Mouse (Mus musculus) liver, postnatal 0 days (tissue): ENCODE results near the gene Gm11020. TPM values are rescaled to one million over a fixed set of nuclear protein-coding genes. Genes with fewer than 3 reads are reported as not detected.

Source experiments
- ATAC-seq: fragments of 200-750 bp; cut with Nextera tagmentation; 2 replicates; pipeline ENCODE4 v1.8.0; 2017; ENCODE audit warnings: mild to moderate bottlenecking, moderate library complexity
- DNase-seq: peaks from one replicate; pipeline ENCODE4 v3.0.0-alpha.2; 2016
- H3K27ac ChIP-seq: fragments of 300-500 bp; sonication (generic); 2 replicates; pipeline ENCODE4 v1.5.1; 2014; ENCODE audit warnings: antibody characterized with exemption, moderate library complexity, mild to moderate bottlenecking, low read depth
- H3K27me3 ChIP-seq: fragments of 300-500 bp; sonication (generic); 2 replicates; pipeline ENCODE4 v1.6.1; 2014; ENCODE audit warnings: low read length, control low read depth, mixed read lengths; ENCODE audit not compliant: insufficient read depth
- H3K36me3 ChIP-seq: fragments of 300-500 bp; sonication (generic); replicated peaks from 2 replicates; pipeline ENCODE4 v1.6.1; 2014; ENCODE audit warnings: mild to moderate bottlenecking, control low read depth, low read length, moderate library complexity, mixed read lengths; ENCODE audit not compliant: insufficient read depth
- H3K4me1 ChIP-seq: fragments of 300-500 bp; sonication (generic); 2 replicates; pipeline ENCODE4 v1.6.1; 2014; ENCODE audit warnings: antibody characterized with exemption, mild to moderate bottlenecking, control low read depth; ENCODE audit not compliant: insufficient read depth
- H3K4me2 ChIP-seq: fragments of 300-500 bp; sonication (generic); 2 replicates; pipeline ENCODE4 v1.6.1; 2014; ENCODE audit warnings: low read depth, mild to moderate bottlenecking, low read length, moderate library complexity, mixed read lengths
- H3K4me3 ChIP-seq: fragments of 300-500 bp; sonication (generic); 2 replicates; pipeline ENCODE4 v1.5.1; 2014; ENCODE audit warnings: low read depth, low read length
- H3K9ac ChIP-seq: fragments of 300-500 bp; sonication (generic); replicated peaks from 2 replicates; pipeline ENCODE4 v1.6.1; 2014; ENCODE audit warnings: mild to moderate bottlenecking, moderate library complexity
- H3K9me3 ChIP-seq: fragments of 300-500 bp; sonication (generic); 2 replicates; pipeline ENCODE4 v1.6.1; 2016; ENCODE audit warnings: mild to moderate bottlenecking, control low read depth, low read length, mixed read lengths
- CTCF ChIP-seq: sonication (generic); IDR thresholded peaks from 2 replicates; pipeline ENCODE4 v1.5.1; 2016; ENCODE audit warnings: antibody characterized with exemption, low read depth
- EP300 ChIP-seq: IDR thresholded peaks from 2 replicates; pipeline ENCODE4 v1.6.1; 2016; ENCODE audit warnings: antibody characterized with exemption, low read depth, mild to moderate bottlenecking
- WGBS: fragments of 180-500 bp; shearing (Covaris S2); extraction: QIAGEN DNeasy Blood & Tissue Kit; methylation state at CpG from one replicate; pipeline ENCODE4 v1.1.7; 2014; ENCODE audit not compliant: insufficient replicate concordance; 5-methylcytosine and 5-hydroxymethylcytosine counted together
- polyA plus RNA-seq: library from polyadenylated mRNA; unstranded; fragments of >200 nt; fragmentation: Nextera tagmentation; extraction: Ambion mirVana; gene quantifications from 2 replicates; pipeline ENCODE4 v1.2.1, GENCODE M21; 2015

The Gm11020 gene
- polyA plus RNA-seq, 1 experiment from 2014 or later: not detected

DNA sequence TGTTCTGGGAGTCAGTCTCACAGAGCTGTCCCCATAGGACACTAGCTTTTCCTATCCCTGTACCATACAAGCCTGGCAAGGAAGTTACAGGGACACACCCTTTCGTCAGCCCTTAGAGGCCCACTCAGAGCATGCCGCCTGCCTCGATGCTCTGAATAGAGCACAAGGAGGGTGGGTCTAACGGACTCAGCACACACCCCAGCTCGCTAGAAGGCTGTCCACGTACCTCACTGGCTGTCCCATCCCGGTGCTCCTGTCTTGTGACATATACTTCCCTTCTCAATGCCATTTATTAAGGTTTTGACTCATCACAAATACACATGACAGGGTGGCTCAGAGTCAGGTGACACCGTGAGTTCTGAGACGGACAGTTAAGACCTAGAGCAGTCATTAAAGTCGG lies 33.1 kb downstream of the Gm11020 start:
- no peak overlapping the region for H3K27ac ChIP-seq
- H3K4me3 ChIP-seq: no peak overlapping the region
- no peak for TF ChIP-seq CTCF
- TF ChIP-seq EP300: no peak
- ATAC-seq (no peak), DNase-seq (no peak)
- H3K27me3 ChIP-seq: no peaks in the 10 kb centered on the region
- no peaks in the 10 kb centered on the region for H3K4me1 ChIP-seq
- 0 out of 2 replicates have a peak, but pooled peaks cover 2% of the 10 kb centered on the region for H3K36me3 ChIP-seq
- 83% methylated on average over 10 of the region's 10 CpGs for WGBS
- H3K9ac ChIP-seq: no peak overlapping the region
- H3K4me2 ChIP-seq: no peak overlapping the region
- no peaks in the 10 kb centered on the region for H3K9me3 ChIP-seq

DNA sequence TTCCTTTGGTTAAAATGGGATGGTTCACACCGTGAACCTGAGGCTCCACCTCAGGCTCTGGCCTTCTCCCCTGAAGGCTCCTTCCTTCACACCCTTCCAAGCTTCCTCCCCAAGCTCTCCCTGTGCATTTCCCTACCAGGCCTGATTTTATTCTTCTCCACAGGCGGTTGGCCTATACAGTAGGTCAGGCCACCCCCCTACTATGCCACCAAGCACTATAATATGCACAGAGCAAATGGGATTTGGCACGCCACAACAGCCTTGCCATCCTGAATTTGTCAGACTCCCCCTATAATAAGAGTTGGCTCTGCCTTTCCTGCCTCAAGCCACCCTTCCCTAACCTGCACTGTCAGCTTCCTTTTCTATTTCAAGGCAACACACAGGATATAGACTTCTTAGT lies 37.3 kb downstream of the Gm11020 start:
- WGBS: 73% methylated on average over 3 of the region's 3 CpGs
- H3K27ac ChIP-seq: no peak overlapping the region
- H3K9me3 ChIP-seq: no peaks in the 10 kb centered on the region
- DNase-seq (no peak), ATAC-seq (no peak)
- H3K9ac ChIP-seq: no peak overlapping the region
- H3K27me3 ChIP-seq: no peaks in the 10 kb centered on the region
- H3K4me2 ChIP-seq: no peak overlapping the region
- TF ChIP-seq CTCF (no peak), EP300 (no peak)
- no peaks in the 10 kb centered on the region for H3K36me3 ChIP-seq
- no peak overlapping the region for H3K4me3 ChIP-seq
- peaks cover 4% of the 10 kb centered on the region; the same call in 1 of the 2 replicates for H3K4me1 ChIP-seq

DNA sequence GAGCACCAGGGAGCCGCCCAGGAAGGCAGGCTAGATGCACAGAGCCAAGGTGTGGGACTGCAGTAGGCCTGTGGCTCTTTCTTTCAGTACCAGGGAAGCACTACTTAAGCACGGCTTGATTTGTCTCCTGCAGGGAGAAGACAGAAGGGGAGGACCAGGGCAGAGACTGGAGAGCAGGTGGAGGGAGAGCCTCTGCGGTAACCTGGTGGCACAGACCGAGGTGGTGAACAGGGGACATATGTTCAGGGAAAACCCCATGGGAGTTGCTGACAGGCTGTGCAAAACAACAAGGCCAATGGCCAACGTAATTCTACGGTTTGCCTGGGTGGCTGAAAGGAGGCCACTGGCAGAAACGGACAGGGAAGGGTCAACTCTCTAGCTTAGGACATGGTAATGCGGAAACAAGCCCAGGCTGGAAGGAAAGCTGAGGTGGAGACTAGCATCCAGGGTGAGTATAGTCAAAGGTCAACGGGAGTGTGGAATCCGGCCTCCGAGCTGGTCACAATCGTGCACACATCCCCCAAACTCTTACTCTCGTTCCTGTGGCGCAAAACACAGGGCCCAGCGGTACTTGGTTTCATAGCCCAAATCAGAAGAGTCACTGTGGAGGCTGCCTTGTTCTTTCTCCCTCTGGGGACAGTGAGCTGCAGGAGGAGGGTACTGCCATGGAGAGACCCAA lies 38.5 kb downstream of the Gm11020 start:
- no peak overlapping the region for H3K27ac ChIP-seq
- TF ChIP-seq CTCF (no peak), EP300 (no peak)
- 59% methylated on average over 15 of the region's 15 CpGs for WGBS
- H3K27me3 ChIP-seq: no peaks in the 10 kb centered on the region
- no peak overlapping the region for H3K4me2 ChIP-seq
- DNase-seq (no peak), ATAC-seq (peak; percentile 58; the same call in 1 of the 2 replicates)
- no peak overlapping the region for H3K4me3 ChIP-seq
- peaks cover 4% of the 10 kb centered on the region; the same call in 1 of the 2 replicates for H3K4me1 ChIP-seq
- H3K36me3 ChIP-seq: no peaks in the 10 kb centered on the region
- peak overlapping the region; percentile 7; the same call in 1 of the 2 replicates for H3K9ac ChIP-seq
- H3K9me3 ChIP-seq: no peaks in the 10 kb centered on the region

DNA sequence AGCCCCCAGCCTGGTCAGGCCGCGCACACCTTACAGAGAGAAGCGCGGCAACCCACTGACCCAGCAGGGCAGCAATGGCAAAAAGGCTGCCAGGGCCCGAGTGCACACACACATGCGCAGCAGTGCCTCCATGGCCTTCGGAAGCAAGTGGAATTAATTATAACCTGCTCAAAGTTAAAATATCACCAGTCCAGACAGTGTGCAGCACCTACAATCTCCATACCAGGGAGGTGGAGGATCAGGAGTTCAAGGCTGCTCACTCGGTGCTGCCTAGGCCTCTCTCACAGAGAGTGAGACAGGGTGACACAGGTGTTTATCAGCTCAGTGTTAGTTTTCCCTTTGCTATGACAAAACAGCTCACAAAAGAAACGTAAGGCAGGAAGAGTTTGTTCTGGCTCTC lies 44.3 kb downstream of the Gm11020 start:
- TF ChIP-seq CTCF: no peak
- TF ChIP-seq EP300: no peak
- Histone ChIP-seq H3K27me3 (no peaks in the 10 kb centered on the region), H3K4me3 (no peak overlapping the region), H3K27ac (no peak overlapping the region), H3K4me2 (no peak overlapping the region), H3K36me3 (no peaks in the 10 kb centered on the region), H3K4me1 (no peaks in the 10 kb centered on the region), H3K9me3 (no peaks in the 10 kb centered on the region), H3K9ac (no peak overlapping the region)
- no peak for DNase-seq
- WGBS: 75% methylated on average over 9 of the region's 9 CpGs
- no peak for ATAC-seq

DNA sequence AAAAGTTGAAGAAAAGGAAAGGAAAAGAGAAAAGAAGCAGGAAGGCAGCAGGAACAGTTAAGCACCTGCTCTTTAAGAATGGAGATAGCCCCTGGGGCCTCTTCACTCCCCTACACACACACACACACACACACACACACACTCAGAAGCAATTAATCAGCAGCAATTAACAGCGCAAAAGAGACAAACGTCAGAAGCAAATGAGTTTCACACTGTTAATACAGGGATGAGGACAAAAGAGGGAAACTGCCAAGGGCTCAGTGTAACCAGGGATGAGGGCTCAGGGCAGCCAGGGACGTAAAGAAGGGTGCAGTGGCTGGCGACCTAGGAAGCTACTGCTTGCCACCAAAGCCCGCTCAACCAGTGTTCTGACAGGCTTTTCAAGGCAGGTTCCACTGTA lies 46.0 kb downstream of the Gm11020 start:
- no peak overlapping the region for H3K9ac ChIP-seq
- no peaks in the 10 kb centered on the region for H3K36me3 ChIP-seq
- H3K4me2 ChIP-seq: no peak overlapping the region
- ATAC-seq (no peak), DNase-seq (no peak)
- WGBS: 76% methylated on average over 5 of the region's 5 CpGs
- H3K4me3 ChIP-seq: no peak overlapping the region
- no peaks in the 10 kb centered on the region for H3K27me3 ChIP-seq
- no peaks in the 10 kb centered on the region for H3K9me3 ChIP-seq
- TF ChIP-seq CTCF: no peak
- TF ChIP-seq EP300: no peak
- H3K4me1 ChIP-seq: no peaks in the 10 kb centered on the region
- H3K27ac ChIP-seq: no peak overlapping the region

DNA sequence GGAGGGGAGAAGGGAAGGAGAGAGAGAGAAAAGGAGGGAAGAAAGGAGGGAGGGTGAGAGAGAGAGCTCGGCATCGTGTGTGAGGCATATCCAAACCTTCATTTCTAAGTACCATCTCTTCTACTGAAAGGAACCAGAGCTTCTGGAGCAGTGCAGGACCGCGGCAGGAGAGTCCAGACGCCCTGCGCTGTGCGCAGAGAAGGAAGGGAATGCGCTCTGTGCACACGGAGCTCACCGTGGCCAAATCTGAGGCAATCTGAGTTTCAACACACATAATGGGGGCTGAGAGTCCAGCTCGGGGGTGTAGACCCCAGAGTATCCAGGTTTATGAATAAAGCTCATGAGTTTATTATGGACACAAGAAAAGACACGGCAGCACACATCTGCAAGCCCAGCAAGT lies 48.2 kb downstream of the Gm11020 start:
- Histone ChIP-seq H3K36me3 (no peaks in the 10 kb centered on the region), H3K9ac (no peak overlapping the region), H3K4me3 (no peak overlapping the region), H3K4me2 (no peak overlapping the region), H3K4me1 (peaks cover 5% of the 10 kb centered on the region; the same call in 1 of the 2 replicates), H3K9me3 (no peaks in the 10 kb centered on the region), H3K27ac (no peak overlapping the region), H3K27me3 (no peaks in the 10 kb centered on the region)
- ATAC-seq (no peak), DNase-seq (no peak)
- 76% methylated on average over 12 of the region's 12 CpGs for WGBS
- no peak for TF ChIP-seq EP300
- TF ChIP-seq CTCF: no peak

DNA sequence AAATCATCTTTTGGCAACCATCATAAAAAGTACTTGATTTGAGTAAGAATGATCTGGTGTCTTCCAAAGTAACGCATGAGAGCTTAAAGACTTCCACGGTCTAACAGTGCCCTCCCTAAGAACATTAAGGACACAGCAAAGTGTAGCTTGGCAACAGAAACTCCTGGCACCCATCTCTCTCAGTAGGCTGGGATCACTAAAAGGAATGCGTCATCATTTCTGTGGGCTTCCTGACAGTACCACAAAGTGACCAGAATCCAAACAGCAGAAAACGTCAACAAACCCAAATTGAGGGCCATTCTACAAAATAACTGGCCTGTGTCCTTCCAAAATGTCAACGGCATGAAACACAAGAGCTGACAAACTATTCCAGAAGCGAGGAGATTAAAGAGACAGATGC lies 48.7 kb downstream of the Gm11020 start:
- Histone ChIP-seq H3K27me3 (no peaks in the 10 kb centered on the region), H3K4me3 (no peak overlapping the region), H3K4me2 (no peak overlapping the region), H3K9ac (no peak overlapping the region), H3K27ac (no peak overlapping the region), H3K4me1 (peaks cover 5% of the 10 kb centered on the region; the same call in 1 of the 2 replicates), H3K36me3 (no peaks in the 10 kb centered on the region), H3K9me3 (no peaks in the 10 kb centered on the region)
- 70% methylated on average over 6 of the region's 6 CpGs for WGBS
- no peak for ATAC-seq
- DNase-seq: no peak
- TF ChIP-seq CTCF (no peak), EP300 (no peak)
